Mouse (Mus musculus): Measurements from ENCODE around the gene Il1rl2.

The Il1rl2 gene

GRCm38 (mm10) chr1:40324955-40325702, 719 bp downstream of the Il1rl2 start:
- peak; percentile 66 for DNase-seq (ENCODE audit: low read depth, low spot score)

DNA sequence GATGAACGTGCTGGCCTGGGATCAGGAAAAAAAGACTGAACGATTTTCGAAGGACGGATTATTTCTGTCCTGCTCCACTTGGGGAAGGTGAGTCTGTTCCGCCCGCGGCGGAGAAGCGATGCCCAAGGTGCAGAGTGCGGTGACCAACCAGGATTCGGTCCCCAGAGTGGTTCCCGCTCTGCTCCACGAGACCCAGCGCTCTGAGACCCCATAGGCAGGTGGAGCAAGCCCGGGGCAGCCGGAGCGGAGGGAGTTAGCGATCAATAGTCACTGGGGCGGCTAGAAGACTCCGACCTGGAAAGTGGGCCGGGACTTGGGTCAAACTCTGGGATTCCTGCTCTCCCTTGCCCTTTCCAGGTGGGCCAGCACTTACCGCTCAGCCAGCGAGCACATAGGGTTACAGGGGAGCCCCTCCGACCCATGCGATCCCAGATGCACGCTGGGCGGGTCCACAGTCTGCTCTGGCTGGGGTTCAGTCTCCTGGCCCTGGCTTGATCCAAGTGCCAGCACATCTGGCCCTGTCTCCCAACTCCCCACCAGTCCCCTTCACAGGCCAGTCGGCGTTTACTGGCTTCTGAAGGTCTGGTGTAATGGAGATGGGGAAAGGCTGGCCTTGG, 1.4 kb downstream of the Il1rl2 start:
- no peak for DNase-seq (ENCODE audit: low read depth, low spot score)

- no peak for DNase-seq (ENCODE audit: low read depth, low spot score)
Measured at GRCm38 (mm10) chr1:40327604-40328003, 3.2 kb downstream of the Il1rl2 start.

DNA sequence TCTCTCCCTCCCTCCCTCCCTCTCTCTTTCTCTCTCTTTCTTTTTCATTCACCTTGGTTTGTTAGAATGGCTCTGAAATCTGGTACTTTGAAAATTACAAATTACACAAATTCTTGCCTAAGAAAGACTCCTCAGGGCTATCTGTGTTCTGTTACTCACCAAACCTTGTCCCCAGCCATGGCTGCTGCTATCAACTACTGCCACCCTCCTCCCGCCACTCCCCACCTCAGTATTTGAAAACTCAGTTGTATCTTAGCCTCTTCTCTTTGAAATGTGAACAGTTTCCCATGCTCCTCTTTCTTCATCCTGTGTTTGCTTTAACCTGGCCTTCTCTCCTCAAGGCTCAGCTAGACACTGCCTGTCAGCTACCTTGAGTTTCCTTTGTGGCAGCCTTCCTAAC, 5.1 kb downstream of the Il1rl2 start:
- DNase-seq (ENCODE audit: low read depth, low spot score): no peak

- DNase-seq (ENCODE audit: low read depth, low spot score): no peak
Measured at GRCm38 (mm10) chr1:40330181-40330580, 5.8 kb downstream of the Il1rl2 start.

GRCm38 (mm10) chr1:40339346-40339745, 14.9 kb downstream of the Il1rl2 start:
- no peak for DNase-seq (ENCODE audit: low read depth, low spot score)

DNA sequence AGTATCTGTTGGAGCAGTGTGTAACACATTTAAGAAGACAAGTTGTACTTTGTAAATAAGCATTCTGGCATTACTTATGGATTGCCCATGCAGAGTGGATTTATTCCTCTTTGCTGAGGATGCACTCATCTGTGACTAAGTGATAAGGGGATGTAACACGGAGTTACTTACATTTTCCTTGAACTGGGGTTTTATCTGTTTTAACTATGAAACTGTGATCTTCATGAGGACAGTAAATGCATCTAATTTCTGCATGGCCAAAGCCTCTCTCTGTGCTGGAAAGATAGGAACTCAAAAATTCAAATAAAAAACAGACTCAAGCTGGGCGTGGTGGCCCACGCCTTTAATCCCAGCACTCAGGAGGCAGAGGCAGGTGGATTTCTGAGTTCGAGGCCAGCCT, 15.7 kb downstream of the Il1rl2 start:
- no peak for DNase-seq (ENCODE audit: low read depth, low spot score)

DNA sequence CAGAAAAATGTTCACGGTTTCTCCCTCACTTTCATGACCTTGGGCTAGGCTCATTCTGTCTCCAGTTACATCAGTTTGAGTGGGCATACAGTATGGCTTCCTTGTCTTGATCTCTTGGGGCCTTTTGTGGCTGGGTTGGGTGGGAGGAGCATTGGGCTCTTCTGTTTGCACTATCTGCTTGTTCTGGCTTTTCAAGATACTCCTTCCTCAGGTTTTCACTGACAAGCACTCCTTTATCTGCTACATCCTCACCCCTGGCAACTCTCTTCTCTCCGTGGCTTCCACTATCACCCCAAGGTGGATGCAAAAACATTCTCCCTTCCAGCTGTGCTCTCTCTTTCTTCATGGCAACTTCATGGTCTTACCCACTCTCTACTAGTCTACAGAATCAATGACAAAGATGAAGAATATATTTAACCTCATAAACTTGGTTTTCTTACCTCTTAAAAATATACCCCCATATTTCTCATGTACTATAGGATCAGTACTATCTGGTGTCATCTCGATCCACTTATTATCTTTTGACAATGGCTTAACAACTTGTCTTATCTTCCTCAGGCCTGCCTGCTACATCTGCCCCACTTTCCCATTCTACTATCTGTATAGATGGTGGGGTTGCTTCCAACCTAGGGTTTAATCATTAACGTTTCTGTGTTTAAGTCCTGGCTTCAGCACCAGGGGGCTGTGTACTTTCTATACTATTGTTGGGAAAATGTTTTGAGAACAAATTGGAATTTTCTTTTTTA, 27.9 kb downstream of the Il1rl2 start:
- DNase-seq (ENCODE audit: low read depth, low spot score): no peak

DNA sequence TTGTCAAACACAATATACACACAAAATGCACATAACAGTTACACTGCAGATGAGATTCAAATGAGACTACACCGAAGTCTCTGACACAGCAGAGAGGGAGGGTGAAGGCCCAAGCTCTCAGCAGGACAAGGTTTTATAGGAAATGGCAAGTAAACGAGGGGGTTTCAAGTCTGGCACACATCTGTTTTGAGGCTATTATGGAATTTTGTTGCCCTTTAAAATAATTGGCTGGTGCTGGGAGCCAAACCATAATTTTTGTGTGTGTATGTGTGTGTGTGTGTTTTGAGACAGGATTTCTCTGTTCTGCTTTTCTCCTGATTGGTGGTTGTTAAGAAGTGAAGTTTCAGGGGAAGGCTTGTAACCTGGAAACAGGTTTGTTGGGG, 28.5 kb downstream of the Il1rl2 start:
- no peak for DNase-seq (ENCODE audit: low read depth, low spot score)

DNA sequence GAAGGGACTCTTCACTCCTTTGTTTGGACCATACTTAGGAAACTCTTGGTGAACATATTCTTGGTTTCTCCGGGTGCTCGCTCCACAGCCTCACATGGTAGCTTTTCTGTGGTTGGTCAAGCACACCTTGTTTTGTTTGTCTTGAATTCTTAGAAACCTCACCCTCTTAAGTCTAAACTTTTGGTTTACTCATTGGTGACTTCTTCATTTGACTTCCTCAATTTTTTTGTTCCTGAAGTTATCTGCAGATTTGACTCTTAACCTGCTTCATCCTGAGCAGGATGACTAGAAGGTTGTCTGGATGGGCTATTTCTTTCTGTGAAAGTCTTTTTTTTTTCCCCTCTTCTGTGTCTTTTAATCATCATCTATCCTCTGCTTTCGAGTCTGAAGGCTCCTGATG, 30.3 kb downstream of the Il1rl2 start:
- no peak for DNase-seq (ENCODE audit: low read depth, low spot score)

- no peak for DNase-seq (ENCODE audit: low read depth, low spot score)
Measured at GRCm38 (mm10) chr1:40355431-40355843, 31.0 kb downstream of the Il1rl2 start.

DNA sequence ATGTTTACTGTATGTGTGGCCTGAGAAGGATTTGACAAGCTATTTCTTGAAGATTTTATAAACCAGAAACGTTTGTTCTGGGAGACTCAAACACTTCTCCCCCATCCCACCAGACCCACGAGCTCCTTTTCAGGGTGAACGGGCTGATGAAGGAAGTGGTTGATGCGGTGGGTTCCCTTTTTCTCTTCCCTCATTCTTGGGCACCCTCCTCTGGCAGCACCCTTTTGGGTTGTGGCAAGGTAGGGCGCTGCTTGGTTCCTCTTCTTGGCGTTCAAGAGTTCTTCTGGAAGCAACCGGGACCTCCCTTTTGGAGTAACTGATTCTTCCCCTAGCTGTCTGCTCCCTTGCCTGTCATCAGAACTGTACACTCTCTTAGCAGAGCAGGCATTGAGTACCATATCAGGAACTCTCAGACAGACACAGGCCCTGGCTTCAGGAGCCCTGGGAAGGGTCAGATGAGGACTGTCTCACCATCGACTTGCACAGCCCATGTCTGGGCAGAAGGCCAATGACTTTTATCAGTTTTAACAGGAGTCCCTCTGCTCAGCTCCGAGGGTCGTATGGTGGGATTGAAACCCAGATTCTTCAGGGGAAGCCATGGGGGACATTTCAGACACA, 31.6 kb downstream of the Il1rl2 start:
- no peak for DNase-seq (ENCODE audit: low read depth, low spot score)

GRCm38 (mm10) chr1:40357921-40358320, 33.5 kb downstream of the Il1rl2 start:
- DNase-seq (ENCODE audit: low read depth, low spot score): no peak

DNA sequence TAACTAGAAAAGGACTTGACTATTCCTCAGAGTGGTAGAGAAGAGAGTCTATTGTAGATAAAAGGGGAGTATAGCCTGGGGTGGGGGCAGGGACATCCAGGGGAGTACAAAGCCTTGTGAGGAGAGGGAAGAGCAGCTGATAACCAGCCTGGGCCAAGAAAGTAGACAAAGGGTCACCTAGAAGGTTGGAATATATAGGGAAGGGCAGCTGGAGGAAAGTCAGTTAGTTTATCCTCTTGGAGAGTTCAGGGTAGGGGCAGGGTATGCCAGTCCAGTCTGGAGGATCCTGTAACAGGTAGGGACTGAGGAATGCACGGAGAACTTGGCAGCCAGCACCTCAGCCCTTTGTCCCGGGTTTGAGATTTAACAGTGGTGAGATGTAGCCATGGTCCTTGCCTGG, 33.9 kb downstream of the Il1rl2 start:
- DNase-seq (ENCODE audit: low read depth, low spot score): no peak

DNA sequence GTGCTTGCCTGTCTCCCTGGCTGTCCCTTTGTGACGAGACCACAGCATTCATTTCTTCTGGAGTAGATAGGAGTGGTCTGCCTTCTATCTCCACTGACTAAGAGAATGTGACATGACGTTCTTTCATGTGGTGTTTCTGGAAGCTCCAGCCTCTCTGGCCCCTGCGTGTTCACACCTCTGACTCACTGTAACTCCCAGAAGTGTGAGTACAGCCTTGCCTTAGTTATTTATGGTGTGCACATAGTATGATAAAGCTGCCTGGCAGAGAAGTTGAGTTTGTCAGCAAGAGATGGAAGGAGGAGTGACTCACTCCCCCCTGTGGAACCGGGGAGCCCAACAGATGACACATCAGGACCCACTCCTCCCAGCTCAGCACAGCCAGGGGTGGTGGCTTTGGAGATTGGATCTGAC, 34.4 kb downstream of the Il1rl2 start:
- no peak for DNase-seq (ENCODE audit: low read depth, low spot score)

DNA sequence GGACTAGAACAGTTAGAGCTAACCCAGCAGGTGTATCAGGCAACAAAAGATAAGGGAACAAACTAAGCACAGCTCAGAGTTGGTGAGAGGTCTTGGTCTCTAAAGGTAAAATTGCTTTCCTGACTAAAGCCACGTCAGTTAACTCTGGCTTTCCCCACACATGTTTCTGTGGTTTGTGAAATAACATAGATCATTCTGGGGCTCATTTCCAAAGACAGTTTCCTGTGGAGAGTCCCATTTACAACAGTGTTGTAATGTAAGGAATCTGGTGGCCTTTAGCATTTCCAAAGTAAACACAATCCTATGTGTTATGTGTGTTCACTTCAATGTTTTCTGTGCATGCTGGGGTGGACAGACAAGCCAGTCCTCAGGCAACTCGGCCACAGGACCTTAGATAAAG, 35.3 kb downstream of the Il1rl2 start:
- no peak for DNase-seq (ENCODE audit: low read depth, low spot score)

GRCm38 (mm10) chr1:40360969-40361368, 36.6 kb downstream of the Il1rl2 start:
- DNase-seq (ENCODE audit: low read depth, low spot score): no peak

DNA sequence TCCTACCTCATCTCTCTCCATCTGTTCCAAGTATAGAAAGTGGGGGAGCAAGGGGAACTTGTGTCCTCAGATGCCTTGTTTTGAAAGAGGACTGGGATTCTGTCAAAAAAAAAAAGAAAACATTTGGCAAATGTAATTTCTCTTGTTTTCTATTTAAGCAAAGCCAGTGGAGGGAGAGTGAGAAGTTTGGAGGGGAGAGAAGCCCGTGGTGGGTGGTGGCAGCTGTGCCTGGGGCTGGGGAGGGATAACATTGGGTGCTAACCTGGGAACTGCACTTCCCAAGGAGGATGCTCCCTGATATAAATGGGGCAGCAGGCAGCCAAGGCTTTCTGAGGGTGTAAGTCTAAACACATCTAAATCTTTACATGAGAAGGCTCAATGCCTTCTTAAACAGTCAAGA, 37.2 kb downstream of the Il1rl2 start:
- DNase-seq (ENCODE audit: low read depth, low spot score): no peak

- no peak for DNase-seq (ENCODE audit: low read depth, low spot score)
Measured at GRCm38 (mm10) chr1:40362784-40363183, 38.4 kb downstream of the Il1rl2 start.

- DNase-seq (ENCODE audit: low read depth, low spot score): no peak
Measured at GRCm38 (mm10) chr1:40372951-40373350, 48.5 kb downstream of the Il1rl2 start.

DNA sequence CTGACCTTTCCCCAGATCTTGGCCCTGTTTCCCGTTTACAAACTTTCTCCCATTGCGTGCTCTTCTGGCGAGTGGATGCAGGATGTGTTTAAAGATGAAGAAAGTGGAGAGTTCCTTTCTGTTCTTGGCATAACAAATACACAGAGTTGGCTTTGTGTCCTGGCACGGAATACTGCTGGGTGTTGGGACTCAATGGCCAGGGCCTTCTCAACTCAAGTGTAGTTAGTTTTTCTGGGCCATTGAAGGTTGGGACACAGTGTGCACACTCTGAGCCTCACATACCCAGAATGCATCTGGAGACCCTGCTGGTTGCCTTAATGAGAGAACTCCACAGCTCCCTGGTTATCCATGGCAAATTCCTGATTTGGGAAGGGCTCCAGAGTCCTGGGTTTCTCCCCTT, 50.7 kb downstream of the Il1rl2 start:
- DNase-seq (ENCODE audit: low read depth, low spot score): no peak

DNA sequence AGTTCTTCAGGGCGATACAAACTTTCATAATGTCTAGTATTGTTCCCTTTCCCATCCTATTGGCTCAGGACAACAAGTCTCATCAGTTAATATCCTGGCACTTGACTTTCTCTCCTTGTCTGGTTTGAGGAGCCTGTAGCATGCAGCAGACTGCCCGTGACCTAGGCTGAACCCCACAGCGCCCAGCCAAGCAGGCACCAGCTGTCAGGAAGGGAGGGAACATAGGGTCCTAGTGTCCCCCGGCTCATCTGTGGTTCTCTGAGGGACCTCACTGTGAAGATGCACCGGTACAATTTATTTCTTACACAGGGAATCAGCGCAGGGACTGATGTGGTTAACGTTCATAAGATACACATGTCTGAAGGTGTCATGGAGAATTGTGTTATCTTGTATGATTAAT, 52.3 kb downstream of the Il1rl2 start:
- no peak for DNase-seq (ENCODE audit: low read depth, low spot score)

Measured in CD4-positive helper T cell, adult 2 months (primary cell).